16 mouse cellular contexts compared by ENCODE assay signal in genomic region chr7:132183892-132184404, GRCm38 (mm10). TPM values are rescaled to one million over a fixed set of nuclear protein-coding genes. Genes with fewer than 3 reads are reported as not detected.
DNase-seq lines count a peak whose midpoint lies in the region; ATAC-seq lines count a peak whose summit lies in the region.
"Had no signal": no experiment of that assay in that cellular context is flagged by ENCODE, and none has a peak within 500 bp of the region (broad histone marks: within the 10 kb centered on the region; RNA-seq: fewer than 3 reads in every experiment).

No protein-coding gene starts in this region.

- H3K27me3 ChIP-seq in midbrain, embryonic 11.5 days (ENCODE audit: control insufficient read depth, insufficient read depth, low read length): no peaks in the 10 kb centered on the region
- no peaks in the 10 kb centered on the region for H3K27me3 ChIP-seq in midbrain, embryonic 10.5 days (ENCODE audit: low read depth, poor library complexity, severe bottlenecking)
- H3K27me3 ChIP-seq in midbrain, embryonic 13.5 days: no peaks in the 10 kb centered on the region
- H3K27me3 ChIP-seq: heart, embryonic 13.5 days had no signal

- no peak overlapping the region for H3K27ac ChIP-seq in midbrain, embryonic 11.5 days (ENCODE audit: low read depth, low read length)
- H3K27ac ChIP-seq in midbrain, embryonic 10.5 days (replicated peaks): no peak overlapping the region
- H3K27ac ChIP-seq in midbrain, embryonic 13.5 days: peak overlapping the region; percentile 57
- H3K27ac ChIP-seq: gastrocnemius, adult 2 months; heart, embryonic 13.5 days had no signal

- WGBS in midbrain, embryonic 11.5 days: 54% methylated on average over 5 of the region's 5 CpGs
- WGBS in midbrain, embryonic 10.5 days: 70% methylated on average over 5 of the region's 5 CpGs
- WGBS in midbrain, embryonic 13.5 days: 26% methylated on average over 5 of the region's 5 CpGs

- H3K4me2 ChIP-seq in midbrain, embryonic 11.5 days: no peak overlapping the region
- H3K4me2 ChIP-seq in midbrain, embryonic 13.5 days (replicated peaks): no peak overlapping the region
- H3K4me2 ChIP-seq: heart, embryonic 13.5 days had no signal

- H3K36me3 ChIP-seq in midbrain, embryonic 11.5 days (ENCODE audit: control insufficient read depth, insufficient read depth, low read length): no peaks in the 10 kb centered on the region
- no peaks in the 10 kb centered on the region for H3K36me3 ChIP-seq in midbrain, embryonic 10.5 days
- no peaks in the 10 kb centered on the region for H3K36me3 ChIP-seq in midbrain, embryonic 13.5 days
- H3K36me3 ChIP-seq: heart, embryonic 13.5 days had no signal

- no peaks in the 10 kb centered on the region for H3K4me1 ChIP-seq in midbrain, embryonic 11.5 days (ENCODE audit: control insufficient read depth, insufficient read depth, low read length)
- H3K4me1 ChIP-seq in midbrain, embryonic 10.5 days: 0 out of 2 replicates have a peak, but pooled peaks cover 4% of the 10 kb centered on the region
- peaks cover 14% of the 10 kb centered on the region; the same call in 1 of the 2 replicates for H3K4me1 ChIP-seq in midbrain, embryonic 13.5 days (replicated peaks)
- H3K4me1 ChIP-seq: heart, embryonic 13.5 days had no signal

- no peak overlapping the region for H3K4me3 ChIP-seq in midbrain, embryonic 11.5 days (ENCODE audit: low read depth, low read length)
- H3K4me3 ChIP-seq in midbrain, embryonic 10.5 days: no peak overlapping the region
- no peak overlapping the region for H3K4me3 ChIP-seq in midbrain, embryonic 13.5 days (replicated peaks)
- H3K4me3 ChIP-seq: gastrocnemius, adult 2 months; heart, embryonic 13.5 days had no signal

- peak; percentile 11 to 40 for DNase-seq in cerebellum, postnatal 25 days
- DNase-seq in midbrain, embryonic 11.5 days (ENCODE audit: low spot score, missing footprints): peak; percentile 54
- no peak for DNase-seq in midbrain, embryonic 10.5 days (ENCODE audit: low spot score)
- DNase-seq in gastrocnemius, postnatal 4 days (ENCODE audit: low spot score in 2 of 2): no peak
- no peak for DNase-seq in gastrocnemius, postnatal 25 days
- DNase-seq in adipocyte (ENCODE audit: low spot score): no peak
- DNase-seq: B cell, adult 2 months; gastrocnemius, adult 2 months; kidney, postnatal 10 days; lung, adult 18-20 months; thymus, adult 18-20 months had no signal

- no peak overlapping the region for H3K9ac ChIP-seq in midbrain, embryonic 11.5 days (ENCODE audit: low read length)
- no peak overlapping the region for H3K9ac ChIP-seq in midbrain, embryonic 13.5 days (replicated peaks)
- H3K9ac ChIP-seq: heart, embryonic 13.5 days had no signal

- no peak for ATAC-seq in cerebellum, adult (ENCODE audit: insufficient number of reproducible peaks, low FRiP score, low TSS enrichment)
- ATAC-seq in midbrain, embryonic 11.5 days (ENCODE audit: low FRiP score): no peak
- ATAC-seq in midbrain, embryonic 13.5 days: peak; percentile 69
- ATAC-seq: activated CD4-positive, CD25-positive, alpha-beta regulatory T cell, adult 4 months had no signal

- no peaks in the 10 kb centered on the region for H3K9me3 ChIP-seq in midbrain, embryonic 11.5 days (ENCODE audit: control insufficient read depth, low read length)
- 0 out of 2 replicates have a peak, but pooled peaks cover 3% of the 10 kb centered on the region for H3K9me3 ChIP-seq in midbrain, embryonic 10.5 days (replicated peaks)
- no peaks in the 10 kb centered on the region for H3K9me3 ChIP-seq in midbrain, embryonic 13.5 days
- H3K9me3 ChIP-seq: heart, embryonic 13.5 days had no signal

RNA-seq across cellular contexts. Expression of gene Cpxm2, which starts 29.4 kb away (rescaled TPM):
- polyA plus RNA-seq in midbrain, embryonic 11.5 days (2014; fragmentation: Nextera tagmentation; extraction: Ambion mirVana): 0.72 and 1.3 TPM in 2 replicates
- 0.93 and 0.94 TPM in 2 replicates for polyA plus RNA-seq in midbrain, embryonic 10.5 days (2016; fragmentation: Nextera tagmentation; extraction: Ambion mirVana)
- polyA plus RNA-seq in midbrain, embryonic 13.5 days (2015; fragmentation: Nextera tagmentation; extraction: Ambion mirVana): 0.54 and 0.75 TPM in 2 replicates
- 1 to 10 TPM; 5.5 to 5.6 TPM for total RNA-seq in gastrocnemius, postnatal 4 days (2021)
- total RNA-seq in gastrocnemius, postnatal 25 days (2021): 10 to 100 TPM in 1 of 2 experiments, 1 to 10 TPM in 1; 5.2 to 10.8 TPM
- total RNA-seq: megakaryocyte progenitor cell, adult 5-6 weeks had no signal
- polyA plus RNA-seq: activated CD4-positive, CD25-positive, alpha-beta regulatory T cell, adult 4 months had no signal

Comparison
In these comparisons a context has a peak if more than half of its experiments do, and no peak if none do; other contexts are left out.
1. DNase-seq: peak in cerebellum, postnatal 25 days (2 of 2) and midbrain, embryonic 11.5 days (single experiment); none in midbrain, embryonic 10.5 days (single experiment), gastrocnemius, postnatal 4 days (0 of 2), gastrocnemius, postnatal 25 days (single experiment) and adipocyte (single experiment).